Mouse (Mus musculus): ENCODE results near the gene Dtymk.

- TF ChIP-seq POLR2A (IDR thresholded peaks at IDR 0.05; ENCODE audit: borderline replicate concordance, insufficient read depth, low read length) (no peak), CTCF (IDR thresholded peaks at IDR 0.05; ENCODE audit: borderline replicate concordance, insufficient read depth, low read depth, low read length) (no peak)
Observed at GRCm38 (mm10) chr1:93811495-93812039, 9.8 kb upstream of the Dtymk start.
